Mouse (Mus musculus) kidney, postnatal 36 days (tissue): ENCODE data around the gene Tbc1d16.

Experiments used
- DNase-seq, 2 experiments: peaks; one replicate each; pipeline ENCODE4 v3.0.0; 2021 to 2022; ENCODE audit warnings: mixed read lengths in 2 of 2

Gene Tbc1d16

DNA sequence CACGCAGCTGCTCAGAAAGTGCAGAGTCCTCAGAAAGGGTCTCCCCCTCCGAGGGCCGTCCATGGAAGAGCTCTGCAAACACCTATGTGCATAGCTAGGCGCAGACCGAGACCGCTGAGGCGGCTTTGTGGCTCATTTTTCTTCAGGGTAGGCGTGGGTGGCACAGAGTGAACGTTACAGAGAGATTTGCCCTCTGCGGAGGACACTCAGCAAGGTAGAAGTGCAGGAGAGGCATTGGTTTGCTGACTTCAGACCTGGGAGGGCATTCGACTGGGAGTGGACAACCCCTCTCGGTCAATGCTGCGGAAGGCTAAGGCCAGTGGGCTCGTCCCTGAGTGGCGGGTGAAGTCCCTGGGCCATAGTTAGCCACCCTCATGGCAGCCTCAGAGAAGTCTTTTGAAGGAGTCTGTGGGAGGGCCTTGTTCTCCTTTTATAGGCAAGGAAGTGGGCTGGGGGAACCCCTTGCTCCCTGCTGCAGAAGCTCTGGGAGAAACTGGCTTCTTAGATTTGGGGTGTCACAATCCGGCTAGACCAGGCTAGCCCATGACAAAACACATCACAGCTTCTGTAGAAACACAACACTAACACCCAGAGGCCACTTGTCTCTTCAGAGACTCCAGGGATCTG lies 84.8 kb downstream of the Tbc1d16 start:
- DNase-seq: no peak

DNA sequence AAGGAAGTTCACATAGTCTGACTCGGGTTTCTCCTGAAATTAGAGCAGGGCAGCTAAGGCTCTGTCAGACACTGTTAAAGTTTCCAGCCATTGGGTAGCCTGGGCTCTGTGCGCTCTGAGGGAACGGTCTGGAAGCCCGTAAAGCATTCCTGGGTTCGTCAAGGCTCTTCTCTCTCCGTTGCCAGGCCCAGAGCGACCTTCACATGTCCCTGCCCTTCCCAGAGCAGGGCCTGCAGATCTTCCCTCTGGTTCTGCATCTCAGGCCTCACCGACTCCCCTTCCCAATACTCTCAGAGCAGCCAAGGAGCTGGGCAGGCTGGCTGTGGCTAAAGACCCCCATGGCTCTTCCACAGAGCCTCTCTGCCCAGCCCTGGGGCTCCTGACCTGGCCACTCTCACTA lies 85.7 kb downstream of the Tbc1d16 start:
- no peak for DNase-seq

DNA sequence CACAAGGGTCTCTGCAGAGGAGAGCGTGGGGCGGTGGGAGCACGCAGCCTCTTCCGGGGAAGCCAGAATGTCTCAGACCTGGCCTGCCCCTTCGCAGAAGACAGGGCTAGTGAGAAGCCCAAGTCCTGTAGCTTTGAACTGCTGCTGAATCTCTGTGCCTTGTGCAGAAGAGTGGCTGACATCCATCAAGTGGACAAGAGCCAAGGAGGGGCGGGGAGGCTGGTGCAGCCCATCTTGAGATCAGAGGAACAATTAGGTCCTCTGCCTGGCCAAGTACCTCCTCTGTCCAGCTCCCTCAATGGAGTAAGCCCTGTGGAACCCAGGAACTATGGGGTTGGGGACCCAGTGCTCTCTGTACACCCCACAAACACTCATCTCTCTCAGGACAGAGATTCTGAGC lies 89.3 kb downstream of the Tbc1d16 start:
- no peak for DNase-seq

DNA sequence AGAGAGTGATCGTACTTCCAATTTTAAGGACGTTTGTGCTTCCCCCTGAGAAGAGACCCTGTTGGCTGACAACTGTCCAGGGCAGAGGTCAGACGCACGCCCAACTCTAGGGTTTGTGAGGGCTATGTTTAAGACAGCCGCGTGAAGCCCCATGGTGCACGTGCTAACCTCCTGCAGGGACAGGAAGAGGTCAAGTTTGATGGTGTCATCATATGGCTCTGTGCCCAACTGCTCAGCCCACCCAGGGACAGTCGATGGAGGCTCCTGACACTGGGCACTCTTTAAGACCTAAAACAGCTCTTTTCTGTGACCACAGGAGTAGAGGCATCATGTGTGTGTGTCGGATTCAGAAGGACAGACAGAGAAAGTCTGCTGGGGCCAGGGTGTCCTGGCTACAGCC lies 90.1 kb downstream of the Tbc1d16 start:
- DNase-seq: no peak

DNA sequence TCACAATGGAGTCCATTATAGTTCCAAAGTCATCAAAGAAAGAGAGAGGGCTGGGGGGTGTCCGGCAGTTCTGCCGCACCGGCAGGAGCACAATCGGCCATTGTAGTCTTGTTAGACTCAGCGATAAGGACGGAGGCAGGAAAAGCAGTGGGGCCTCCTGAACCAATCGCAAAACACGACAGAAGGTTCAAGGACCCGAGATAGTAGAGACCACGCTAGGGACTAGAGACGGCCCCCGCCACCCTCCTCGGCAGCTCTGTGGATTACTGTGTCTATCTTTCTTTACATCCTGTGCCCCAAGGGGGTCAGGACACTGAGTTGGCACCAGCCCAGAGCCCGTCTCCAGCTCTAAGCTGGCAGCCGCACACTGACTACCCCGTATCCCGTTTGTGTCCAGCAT lies 93.7 kb downstream of the Tbc1d16 start:
- DNase-seq: no peak

DNA sequence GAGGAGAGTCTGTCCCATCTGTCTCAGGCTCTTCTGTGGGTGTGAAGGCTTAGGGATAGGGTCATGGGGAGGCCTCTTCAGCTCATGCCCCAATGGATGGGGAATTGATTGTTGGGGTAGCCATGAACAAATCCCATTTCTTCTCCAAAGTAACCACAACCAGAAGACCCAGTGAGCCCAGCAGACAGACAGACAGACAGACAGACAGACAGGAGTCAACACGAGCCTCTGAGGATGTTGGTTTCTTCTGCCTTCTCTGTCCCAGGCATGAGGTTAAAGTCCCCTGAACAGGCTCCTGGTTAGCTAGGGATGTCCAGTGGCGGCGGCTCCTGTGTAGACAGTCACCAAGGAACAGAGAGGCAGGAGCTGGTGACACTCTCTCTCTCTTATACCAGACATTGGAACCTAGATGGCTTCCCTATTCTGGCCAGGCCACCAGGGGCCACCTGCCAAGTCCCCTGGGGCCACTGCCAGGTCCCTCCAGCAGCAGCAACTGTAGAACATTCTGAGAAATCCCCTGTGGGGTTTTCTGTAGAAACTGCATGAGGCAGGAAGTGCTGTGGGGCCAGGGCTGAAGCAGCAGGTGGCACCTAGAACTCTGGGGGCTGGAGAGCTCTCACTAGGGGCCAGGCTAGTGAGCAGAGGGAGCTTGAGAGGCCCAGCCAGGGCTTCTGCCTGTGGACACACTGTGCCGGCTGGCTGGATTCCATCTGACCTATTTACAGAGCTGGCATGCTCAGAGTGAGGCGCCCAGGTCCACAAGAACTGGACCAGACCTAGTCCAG lies 94.7 kb downstream of the Tbc1d16 start:
- peak; percentile 89 to 91 for DNase-seq

DNA sequence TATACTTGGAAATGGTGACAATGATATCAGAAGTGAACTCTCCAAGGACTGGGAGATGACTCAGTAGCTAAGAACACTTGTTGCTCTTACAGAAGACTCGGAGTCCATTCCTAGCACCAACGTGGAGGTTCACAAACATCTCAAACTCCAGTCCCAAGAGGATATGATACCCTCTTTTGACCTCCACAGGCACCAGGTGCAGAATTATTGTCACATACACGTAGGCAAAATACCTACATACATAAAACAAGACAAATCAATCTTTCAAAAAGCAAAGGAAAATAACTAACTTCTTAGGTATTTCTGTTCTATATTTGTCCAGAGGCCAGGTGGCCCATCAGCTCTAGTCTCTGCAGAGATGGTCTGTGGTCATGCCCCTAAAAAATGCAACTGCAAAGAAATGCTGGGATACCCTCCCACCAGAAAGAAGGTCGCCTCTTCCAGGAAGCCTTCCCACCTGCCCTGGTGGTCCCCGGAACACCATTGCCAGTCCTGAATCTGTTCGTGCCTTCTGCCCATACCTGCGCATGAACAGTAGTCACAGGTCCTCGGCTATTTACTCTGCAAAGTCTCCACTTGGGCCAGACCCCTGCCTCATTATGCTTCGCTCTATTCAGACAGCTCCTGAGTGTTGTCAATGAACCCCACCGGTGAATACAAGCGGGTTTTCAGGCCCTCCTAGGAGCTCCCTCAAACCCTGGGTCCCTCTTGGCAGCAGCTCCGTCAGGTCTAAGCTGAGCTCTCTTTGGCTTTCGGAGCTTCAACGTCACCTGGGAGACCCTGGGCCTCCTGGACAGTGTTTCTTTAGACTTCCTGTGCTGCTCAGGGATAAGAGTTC lies 95.9 kb downstream of the Tbc1d16 start:
- DNase-seq: no peak

DNA sequence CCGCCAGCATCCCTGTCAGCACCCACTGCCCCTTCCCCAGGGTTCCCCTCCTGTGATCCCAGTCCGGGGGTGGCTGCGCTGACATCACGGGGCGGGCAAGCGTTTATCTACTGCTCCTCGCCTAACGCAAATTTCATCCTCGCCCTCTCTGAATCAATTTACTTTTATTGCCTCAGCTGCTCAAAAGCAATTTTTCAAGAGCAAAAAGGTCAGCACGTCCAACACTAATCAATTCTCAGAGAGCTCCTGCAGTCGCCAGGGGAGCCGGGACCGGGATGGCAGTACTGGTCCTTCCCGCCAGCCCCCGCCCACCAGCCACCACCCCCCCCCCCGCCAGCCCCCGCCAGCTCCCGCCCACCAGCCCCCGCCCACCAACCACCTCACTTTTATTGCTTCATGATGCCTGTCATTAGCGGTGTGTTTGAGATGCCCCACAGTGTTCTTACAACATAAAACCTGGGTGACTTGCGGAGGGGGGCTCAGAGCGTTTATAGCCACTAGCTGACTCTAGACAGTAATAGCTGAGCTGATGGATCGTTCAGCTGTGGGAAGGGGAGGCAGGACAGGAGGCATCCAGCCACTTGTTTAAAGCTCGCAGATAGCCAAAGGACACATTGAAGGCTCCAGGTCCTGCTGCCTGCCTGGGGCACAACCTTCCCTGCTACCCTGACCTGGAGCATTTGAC lies 98.1 kb downstream of the Tbc1d16 start:
- no peak for DNase-seq

DNA sequence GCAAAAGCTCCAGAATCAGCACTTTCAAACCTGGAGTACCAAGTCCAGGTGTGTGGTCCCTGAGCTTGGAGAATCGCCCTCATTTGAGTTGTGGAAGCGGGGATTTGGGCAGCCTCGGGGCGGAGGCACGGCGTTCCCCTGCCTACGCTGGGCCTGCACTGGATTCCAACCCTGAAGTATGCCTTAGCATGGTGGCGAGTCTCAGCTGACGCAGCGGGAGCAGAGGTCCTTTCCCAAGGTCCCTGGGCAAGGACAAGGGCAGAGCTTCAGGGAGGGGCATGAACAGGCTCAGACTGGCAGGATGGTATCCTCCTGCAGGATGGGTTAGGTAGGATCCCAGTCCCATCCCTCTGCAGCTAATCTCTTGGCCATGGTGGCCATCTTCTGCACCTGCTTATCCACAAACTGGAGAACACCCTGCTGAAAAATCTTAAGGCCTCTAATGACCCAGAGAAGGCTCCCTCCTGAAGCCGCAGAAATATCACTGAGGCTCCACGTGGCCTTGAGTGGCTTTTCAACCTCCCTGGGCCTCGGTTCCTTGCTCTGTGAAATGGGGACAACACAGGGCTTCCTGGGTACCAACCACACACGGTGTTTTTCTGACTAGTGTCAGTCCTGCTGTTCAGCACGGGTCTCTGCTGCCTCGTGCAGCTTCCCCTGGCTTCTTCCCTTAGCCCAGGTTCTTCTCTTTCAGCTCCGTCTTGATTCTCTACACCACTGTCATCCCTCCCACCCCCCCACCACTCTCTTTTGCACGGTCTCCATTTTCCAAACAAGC lies 98.8 kb downstream of the Tbc1d16 start:
- peak; percentile 44 to 59 for DNase-seq

DNA sequence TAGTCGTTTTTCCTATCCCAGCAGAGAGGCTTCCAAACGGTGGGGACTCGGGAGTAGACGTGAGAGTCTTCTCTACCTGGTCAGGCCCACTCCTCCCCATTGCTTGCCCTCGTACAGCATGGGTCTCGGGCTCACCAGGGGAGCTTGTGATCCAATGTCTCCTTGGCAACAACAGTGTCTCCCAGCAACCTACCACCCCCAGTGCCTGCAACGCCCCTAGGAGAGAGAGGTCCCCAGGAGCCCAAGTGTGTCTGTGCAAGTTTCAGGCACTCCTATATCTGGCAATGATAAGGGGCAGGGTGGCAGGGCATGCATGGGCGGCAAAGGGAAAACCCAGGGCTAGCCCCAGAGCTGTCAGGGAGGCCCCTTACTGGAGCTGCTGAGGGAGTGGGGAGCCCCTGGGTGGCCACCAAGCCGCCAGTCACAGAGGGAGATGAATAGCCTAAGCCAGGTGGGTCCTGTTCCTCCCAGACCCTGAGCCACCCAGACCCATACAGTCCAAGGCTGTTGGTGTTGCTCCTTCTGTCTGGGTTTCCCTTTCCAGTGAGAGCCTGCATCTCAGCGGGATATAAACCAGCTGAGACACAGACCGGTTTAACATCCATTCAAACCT lies 99.5 kb downstream of the Tbc1d16 start:
- DNase-seq: no peak

DNA sequence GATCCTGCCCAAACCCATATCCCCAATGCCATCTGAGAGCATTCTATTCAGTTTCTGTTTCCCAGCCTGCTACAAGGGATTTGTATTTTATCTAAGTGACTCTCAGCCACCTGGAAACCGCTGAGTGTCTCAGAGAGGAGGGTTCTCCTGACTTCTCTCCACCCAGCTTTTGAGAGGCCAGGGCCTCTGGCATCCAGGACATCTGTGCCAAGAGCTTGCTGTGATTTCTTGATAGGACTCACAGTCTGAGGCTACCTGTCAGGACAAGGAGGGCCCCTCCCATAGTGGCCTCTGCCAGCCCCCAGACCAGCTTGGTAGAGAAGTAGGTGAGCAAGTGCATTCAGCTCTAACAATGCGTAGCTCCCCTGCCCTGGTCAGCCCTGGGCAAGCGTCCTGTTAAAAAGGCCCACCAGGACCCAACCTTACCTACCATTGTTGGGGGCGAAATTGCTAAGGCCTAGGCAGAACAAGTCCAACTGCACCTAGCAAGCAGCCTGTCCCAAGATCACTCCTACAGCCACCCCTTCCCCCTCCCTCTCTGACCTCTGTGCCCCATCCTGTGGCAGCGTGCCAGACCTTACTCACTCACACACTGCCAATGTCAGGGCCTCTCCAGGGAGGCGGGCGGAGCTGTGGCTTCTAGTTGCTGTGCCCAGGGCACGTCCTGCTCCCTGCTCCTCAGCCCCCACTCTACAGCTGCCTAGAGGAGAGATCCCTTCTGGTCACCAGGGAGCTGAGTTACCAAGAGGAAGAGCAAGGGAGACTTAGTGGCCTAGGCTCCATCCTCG lies 100.4 kb downstream of the Tbc1d16 start:
- peak; percentile 95 for DNase-seq

DNA sequence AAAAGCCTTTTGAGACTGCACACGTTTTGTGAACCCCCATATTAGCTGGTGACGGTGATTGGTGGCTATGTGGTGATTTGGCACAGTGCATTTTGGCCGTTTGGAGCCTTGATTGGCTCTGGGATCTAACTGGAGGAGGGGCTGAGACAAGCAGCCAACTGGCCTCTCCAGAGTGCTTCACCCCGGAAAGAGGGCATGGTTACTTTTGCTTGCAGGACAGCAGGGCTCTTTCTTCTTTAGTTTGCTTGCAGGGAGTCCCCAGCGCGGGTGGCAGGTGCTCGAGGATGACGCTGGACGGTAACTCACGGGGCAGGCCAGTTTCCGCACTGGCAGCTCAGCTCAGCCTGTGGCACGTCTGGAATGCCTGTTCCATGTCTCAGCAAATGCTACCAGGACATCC lies 101.2 kb downstream of the Tbc1d16 start:
- DNase-seq: peak; percentile 54 to 64

DNA sequence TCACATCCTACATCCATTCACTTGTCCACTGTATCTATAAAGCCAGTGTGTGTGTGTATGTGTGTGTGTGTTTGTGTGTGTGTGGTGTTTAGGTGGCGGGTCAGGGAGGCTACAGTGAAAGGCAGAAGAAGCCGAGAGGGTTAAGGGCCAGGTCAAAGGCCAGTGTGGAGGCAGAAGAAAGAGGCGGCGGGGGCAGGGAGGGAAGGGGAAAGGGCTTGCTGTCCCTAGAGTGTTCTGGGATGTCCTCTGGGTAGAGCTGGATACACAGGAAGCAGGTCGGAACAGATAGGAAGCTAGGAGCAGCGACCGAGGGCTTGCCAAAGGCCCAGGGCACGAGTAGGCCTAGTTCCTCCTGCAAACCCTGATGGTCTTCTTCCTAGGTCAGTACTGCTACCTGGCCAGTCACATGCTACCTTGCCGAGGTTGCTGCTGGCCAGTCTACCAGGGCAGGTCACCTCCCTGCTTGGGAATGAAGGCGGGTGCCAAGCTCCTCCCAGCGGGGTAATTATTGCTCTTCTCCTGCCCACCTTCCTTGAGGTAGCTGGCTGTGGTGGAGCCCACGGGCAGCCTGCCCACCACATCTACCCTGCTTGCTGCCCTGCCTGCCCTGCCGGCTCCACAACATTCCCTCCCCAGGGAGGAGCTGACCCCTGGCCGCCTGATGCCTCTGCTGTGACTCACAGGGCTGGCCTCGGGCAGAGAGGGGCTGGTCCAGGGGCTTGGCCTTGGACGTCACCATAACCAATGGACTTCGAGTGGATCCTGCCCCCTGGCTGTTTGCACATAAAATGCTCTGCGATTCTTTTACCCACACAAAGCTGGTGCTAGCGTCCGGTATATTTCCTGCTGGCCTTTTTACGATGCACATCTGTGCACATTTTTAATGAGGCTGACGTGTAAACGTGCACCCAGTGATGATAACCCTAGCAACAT lies 102.1 kb downstream of the Tbc1d16 start:
- DNase-seq: peak; percentile 95 to 97

DNA sequence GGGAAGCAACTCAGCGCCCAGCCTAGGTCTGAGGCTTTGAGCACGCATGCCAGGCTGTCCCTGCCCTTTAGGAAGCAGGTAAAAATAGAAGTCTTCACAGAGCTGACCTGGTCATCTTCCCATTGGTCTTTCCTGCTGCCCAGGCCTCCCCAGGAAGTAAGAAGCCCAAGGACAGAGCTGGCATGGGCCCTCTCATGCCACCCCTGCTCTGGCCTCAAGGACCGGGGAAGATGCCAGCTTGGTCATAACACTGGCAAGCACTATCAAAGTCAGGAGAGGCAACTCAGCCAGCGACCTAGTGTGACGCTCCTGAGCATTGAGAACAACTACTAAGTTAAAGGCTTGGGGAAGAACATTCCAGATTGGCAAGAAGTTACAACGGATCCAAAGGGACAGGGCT lies 103.8 kb downstream of the Tbc1d16 start:
- no peak for DNase-seq

DNA sequence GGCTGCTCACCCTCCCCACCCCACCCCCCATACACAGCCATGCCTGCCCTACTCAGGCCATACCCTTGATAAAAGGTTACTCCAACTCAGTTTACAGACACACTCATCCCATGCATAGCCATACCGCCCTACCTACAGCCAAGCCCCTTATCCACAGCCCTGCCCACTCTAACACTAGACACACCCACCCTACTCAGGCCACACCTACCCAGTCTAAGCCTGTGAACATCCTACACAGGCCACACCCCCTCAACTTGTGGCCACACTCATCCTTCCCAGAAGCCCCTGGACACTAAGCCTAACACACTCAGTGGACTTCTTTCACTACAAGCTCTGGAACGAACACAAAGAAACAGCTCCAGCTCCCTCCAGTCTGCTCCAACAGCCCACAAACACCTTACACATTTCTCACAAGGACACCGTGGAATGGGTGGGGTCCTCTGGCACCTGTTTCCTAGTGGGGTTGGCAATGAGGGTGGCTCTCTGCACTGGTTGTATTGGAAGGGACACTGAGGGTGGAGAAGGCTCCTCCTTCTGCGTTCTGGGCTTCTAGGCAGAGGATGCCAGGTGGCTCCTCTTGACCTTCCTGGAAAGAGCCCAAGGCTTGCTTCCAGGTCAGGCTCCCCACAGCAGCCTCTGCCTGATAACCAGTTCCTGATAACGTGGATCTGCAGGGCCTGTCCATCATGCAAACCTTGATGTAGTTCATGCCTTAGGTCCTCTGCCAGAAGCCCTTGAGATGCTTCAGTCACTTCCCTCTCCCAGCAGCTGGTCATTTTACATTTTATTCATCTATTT lies 104.6 kb downstream of the Tbc1d16 start:
- no peak for DNase-seq

DNA sequence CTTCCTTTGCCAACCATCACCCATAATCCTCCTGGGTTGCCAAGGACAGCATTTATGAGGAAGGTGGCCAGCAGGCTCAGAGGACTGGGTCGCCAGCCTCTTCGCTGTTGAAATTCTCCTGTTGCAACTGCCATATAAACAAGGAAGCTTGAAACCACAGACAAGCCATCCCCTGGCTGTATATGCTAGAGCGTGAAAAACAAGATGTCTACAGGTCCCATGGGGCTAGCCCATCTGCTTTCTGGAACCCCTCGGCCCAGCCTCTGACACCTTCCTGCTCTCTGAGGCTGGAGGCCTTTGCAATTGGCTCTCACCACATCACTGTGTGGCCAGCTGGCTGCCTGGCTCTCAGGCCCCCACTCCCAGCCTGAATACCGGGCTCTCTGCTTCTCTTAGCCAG lies 105.9 kb downstream of the Tbc1d16 start:
- no peak for DNase-seq

DNA sequence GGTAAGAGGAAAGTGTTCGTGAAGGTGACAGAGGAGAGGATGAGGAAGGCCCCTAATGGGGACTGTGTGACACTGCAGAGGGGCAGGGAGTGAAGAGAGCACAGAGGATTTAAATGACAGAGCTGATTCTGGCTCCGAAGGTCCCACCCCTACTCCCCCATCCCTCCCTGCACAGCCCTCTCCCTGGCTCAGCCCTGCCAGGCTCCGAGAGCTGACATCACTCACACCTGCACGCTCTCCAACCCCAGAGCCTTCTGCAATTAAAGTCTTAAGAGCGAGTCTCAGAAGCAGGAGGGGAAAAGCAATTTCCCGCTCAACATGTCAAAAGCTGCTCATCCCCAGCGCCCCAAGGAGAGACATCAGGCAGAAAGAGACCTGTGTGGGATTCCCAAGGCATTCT lies 109.4 kb downstream of the Tbc1d16 start:
- no peak for DNase-seq

DNA sequence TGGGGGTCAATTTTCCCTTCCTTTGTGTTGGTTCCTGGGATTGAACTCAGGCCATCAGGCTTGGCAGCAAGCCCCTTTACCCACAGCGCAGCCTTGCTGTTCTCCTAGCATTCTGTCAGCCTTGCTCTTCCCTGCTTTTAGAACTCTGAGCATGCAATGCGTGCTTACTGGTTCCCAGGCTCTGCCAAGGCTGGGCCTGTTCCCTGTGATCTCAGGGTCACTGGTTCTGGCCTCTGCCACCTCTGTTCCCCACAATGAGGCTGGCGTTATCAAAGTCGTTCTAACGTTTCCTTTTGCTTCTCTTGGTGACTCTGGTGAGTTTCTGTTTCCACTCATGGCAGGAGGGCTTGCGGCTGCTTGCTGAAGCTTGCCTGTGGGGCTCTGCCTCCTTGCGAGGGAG lies 110.4 kb downstream of the Tbc1d16 start:
- DNase-seq: no peak

DNA sequence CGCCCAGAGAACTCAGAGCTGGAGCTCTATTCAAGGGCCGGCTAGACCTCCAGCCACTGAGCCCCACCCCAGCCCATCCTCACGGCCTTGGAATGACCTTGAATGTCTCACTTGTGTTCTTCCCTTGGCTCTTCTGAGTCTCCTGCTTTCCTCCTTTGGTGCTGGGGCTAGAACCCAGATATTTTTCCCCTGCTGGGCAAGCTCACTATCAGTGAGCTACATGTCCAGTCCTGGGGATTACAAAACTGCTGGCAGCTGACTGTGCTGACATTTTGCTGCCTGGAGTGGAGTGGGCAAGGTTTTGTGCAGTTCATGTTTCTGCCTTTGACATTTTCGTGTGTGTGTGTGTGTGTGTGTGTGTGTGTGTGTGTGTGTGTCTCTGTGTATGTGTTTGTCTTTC lies 111.3 kb downstream of the Tbc1d16 start:
- no peak for DNase-seq
